Mouse (Mus musculus): ENCODE data around the gene Tesk1.

Gene Tesk1

DNA sequence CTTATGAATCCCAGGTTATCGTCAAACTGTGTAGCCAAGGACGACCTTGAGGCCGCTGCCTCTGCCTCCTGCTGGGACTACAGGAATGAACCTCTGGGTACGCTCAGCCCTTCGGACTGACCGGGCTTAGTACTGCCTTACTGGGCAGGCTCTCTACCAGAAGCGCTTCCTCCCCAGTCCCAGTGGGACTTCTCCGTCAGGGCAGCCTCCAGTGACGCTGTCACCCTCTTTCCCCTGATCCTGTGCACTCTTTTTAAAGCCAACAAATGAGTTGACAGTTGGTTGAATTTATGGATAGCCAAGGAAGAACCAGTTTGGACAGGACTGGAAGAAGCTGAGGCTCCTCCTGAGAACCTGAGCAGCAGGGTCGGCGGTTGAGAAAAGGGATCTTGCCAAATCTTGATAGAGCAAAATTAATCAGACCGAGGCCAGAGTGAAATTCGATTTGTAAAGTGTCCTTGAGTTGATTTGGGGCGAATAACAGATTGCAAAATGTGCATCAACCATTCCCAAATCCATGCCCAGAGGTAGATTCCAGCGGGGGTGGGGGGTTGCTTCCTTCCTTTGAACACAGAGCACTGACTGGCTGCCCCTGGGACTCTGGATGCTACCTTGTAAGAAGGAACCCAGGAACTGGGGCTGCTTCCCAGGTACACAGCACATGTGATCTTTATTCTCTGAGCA is 22.6 kb upstream of the Tesk1 start:
- DNase-seq (ENCODE audit: low spot score in 2 of 2), result no peak

DNA sequence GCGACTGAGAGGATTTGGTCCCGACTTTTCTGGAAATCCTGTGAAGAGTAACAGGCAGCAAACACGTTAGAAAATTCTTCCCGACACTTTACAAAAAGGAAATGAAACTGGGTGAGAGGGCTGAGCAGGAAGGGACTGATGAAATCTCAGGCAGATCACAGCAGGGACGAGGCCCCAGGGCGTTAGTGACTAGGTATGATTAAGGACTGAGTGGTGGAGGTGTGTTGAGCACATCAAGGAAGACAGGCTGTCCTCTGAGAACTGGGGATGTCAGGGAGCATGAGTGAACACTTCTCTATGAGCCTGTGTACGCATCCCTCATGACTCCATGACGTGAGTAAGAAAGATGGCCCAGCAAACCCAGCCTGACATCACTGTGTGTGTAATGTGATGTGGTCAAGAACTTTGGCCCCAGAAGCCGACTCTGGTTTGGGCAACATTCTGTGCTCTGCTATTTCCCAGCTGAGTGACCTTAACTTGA is 21.9 kb upstream of the Tesk1 start:
- no peak for DNase-seq (ENCODE audit: low spot score in 2 of 2)

DNA sequence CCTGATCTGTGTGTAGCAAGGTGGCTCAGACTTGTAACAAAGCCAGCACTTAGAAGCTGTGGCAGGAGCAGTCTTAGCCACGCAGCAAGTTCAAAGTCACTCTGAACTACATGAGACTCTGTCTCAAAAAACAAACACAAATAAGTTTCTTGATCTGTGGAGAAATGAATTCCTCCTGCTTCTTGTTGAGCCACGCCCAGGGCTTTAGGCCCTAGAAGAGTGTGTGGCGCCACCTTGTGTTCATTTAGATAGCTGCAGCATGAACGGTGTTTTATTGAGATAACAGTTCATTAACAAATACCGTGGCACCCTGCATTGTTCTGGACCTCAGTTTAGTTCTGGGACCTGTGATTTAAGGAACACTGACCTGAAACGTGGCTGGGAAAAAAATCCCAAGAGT is 21.4 kb upstream of the Tesk1 start:
- DNase-seq (ENCODE audit: low spot score in 2 of 2), result peak; percentile 59 to 62

DNA sequence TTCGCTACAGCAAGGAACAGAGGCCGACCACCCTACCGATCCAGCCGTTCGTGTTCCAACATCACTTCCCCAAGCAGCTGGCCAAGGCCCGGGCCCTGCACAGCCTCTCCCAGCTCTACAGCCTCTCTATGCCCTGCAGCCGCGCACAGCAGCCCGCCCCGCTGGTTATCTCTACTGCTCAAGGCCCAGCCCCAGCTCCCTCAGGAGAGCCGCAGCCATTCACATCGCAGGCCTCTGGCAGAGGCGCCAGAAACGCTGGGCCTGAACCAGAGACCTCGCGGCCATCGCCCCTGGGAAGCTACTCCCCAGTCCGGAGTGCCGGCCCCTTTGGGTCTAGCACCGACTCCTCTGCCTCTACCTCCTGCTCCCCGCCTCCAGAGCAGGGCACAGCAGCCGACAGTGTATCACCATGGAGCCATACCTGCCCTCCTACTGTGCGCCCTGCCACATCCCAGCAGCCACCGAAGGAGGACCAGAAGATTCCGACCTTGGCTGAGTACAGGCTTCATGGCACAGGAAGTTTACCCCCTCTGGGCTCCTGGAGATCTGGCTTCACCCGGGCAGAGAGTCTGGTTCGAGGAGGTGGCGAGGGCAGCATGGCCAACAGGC is 20.0 kb upstream of the Tesk1 start:
- DNase-seq (ENCODE audit: low spot score in 2 of 2), result no peak

DNA sequence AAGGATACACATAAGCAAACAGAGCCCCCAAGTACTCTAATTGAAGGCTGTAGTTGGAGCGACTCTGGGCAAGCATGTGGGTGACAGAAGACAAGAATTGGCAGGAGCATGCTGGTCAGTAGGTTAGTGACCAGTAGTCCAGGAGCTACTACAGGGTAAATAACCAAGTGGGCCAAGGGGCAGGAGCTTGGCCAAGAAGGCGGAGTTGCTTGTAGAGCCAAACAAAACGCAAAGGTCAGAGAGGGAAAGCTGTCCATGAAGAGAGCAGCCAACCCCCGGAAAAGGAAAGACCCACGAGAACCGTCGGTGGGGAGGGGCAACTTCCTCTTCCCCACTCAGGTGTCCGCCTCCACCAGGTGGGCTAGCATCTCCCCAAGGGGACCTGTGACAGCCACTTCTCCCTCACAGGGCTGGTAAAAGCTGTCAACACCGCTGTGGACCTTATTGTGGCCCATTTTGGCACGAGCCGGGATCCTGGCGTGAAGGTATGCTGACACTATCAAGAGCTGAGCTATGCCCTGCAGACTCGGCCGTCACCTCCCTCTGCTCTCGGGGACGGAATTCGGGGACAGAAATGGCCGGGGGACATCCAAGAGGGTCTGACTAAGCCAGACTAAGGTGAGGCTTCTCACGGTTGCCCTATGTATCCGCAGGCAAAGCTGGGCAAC is 18.3 kb upstream of the Tesk1 start:
- no peak for DNase-seq (ENCODE audit: low spot score in 2 of 2)

DNA sequence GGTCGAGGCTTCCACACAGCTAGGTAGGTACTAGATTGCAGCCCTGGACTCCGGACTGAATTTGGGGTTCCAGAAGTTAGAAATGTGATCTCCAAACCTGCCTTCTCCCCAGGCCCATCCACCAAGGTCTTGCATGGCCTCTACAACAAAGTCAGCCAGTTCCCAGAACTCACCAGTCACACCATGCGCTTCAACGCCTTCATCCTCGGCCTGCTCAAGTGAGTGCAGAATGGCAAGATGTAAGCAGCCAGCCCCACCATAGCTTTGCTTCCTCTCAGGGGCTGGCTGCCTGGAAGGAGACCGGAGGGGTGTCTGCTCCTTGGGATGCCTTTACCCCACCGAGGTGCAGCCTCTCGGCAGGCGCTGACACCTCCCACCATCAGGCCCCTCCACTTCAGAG is 17.7 kb upstream of the Tesk1 start:
- DNase-seq (ENCODE audit: low spot score in 2 of 2), result no peak

DNA sequence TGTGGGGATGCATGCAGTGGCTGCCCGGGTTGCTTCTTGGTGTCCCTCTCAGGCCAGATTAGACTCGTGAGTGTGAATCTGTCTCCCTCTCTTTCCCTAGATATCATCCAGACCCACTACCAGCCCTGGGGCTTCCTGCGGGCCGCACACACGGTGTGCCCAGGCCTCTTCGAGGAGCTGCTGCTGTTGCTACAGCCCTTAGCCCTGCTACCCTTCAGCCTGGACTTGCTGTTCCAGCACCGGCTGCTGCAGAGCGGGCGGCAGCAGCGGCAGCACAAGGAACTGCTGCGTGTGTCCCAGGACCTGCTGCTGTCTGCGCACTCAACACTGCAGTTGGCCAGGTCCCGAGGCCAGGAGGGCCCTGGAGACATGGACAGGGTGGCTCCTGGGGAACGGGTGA is 16.5 kb upstream of the Tesk1 start:
- no peak for DNase-seq (ENCODE audit: low spot score in 2 of 2)

DNA sequence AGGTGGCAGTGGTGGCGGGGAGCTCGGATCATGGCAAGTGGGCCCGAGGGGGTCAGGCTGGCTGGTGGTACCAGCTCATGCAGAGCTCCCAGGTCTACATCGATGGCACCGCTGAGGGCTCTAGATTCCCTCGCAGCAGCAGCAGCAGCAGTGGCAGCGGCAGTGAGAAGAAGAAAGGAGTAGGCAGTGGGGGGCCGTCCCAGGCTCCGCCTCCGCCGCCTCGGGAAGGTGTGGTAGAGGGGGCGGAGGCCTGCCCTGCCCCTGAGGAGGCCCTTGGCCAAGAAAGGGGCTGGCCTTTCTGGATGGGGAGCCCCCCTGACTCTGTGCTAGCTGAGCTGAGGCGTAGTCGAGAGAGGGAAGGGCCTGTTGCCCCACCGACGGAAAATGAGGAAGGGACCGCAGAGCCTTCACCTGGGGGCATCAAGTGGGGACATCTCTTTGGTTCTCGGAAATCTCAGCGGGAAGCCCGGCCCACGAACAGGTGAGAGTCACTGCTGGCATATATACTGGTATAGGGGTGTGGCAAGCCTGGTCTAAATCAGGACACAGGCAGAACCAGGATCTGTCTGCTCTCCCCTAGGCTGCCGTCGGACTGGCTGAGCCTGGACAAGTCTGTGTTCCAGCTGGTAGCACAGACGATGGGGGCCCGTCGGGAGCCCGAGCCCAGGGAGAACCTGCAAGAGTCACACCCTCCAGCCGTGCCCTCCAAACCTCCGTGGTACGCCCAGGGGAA is 15.9 kb upstream of the Tesk1 start:
- no peak for DNase-seq (ENCODE audit: low spot score in 2 of 2)

DNA sequence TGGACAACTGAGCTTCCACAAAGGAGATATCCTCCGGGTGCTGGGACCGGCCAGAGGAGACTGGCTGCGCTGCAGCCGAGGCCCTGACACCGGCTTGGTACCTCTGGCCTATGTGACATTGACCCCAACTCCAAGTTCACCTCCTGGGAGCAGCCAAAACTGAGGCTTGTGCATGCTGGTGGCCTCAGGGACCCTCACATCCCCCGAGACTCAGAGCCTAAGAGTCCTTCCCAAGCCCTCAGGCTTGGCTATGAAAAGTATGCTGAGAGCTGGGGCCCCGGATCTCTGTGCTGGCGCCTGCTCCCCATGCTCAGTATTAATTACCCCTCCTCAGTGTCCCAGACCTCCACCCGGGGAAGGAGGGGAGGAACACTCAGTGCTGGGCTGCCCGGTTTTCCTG is 15.3 kb upstream of the Tesk1 start:
- DNase-seq (ENCODE audit: low spot score in 2 of 2), result no peak

DNA sequence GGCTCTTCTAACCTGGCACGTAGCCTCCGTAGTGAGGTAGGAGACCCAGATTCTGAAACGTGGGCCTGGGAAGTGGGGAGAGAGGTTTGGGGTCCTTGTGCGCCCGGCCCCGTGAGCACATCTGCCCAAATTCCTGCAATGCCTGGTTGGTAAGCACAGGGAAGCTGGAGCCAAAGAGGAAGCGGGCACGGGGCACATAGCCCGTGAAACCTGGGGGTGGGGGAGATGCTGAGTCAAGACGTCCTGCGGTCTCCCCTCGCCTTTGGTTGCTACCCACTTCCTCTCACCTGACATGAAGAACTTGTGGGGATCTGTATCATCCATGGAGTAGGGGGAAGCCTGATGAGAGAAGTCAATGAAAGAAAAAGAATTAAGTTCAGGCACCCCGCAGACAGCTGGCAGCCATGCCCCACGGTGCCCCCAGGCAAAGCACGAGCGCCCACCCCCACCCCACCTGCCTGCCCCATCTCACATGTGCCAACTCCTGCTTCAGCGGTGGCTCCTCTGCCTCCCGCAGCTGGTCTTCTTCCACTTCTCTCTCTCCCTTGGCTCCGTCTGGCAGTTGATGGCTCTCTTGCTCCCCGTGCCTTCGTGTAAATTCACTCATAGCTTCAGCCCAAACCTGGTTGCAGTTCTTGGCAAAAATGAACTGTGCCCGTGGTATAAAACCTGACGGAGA is 14.1 kb upstream of the Tesk1 start:
- no peak for DNase-seq (ENCODE audit: low spot score in 2 of 2)

DNA sequence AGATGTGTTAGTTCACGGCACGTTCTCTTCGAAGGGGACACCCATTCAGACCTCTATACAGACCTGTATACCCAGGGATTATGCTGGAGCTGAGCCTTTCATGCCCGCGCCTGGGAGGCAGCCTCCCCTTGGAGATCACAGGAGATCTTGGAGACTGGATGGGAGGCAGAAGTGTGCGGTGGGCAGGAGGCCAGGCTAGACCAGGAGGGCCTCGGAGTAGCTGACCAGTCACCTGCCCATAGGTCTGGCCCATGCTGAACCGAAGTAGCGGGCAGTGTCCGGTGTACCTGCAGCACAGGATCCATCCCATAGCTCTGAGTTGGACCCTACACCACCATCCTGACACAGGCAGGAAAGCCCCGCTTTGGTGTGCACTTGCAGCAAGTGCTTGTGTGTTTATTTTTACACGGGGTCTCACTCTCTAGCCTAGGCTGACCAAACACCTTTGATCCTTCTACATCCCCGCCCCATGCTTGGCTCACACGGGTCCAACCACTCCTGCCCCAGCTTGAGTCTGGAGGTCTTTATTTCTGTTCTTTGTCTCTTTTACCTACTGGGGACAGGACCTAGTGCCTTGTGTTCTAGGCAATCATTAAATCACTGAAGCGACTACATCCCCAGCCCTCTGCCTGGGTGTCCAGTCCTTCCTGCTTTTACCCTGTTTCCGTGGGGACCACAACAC is 13.4 kb upstream of the Tesk1 start:
- no peak for DNase-seq (ENCODE audit: low spot score in 2 of 2)

DNA sequence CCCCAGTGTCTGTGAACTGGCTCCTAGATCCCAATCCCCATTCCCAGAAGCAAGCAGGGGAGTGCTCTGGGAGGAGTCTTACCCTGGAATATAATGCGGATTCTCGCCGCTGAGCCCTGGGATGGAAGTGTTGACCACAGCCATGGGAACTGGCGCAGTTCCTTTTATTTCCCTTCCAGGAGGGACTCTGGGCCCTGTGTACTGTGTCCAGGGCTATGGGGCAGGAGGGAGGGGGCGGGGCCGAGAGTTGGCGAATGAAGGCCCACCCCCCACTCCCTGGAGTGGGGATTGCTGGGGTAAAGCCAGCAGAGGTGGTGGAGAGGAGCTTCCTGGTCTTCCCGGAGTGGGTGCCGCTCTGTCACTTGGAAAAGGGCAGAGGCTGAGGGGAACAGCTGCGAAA is 12.8 kb upstream of the Tesk1 start, which contains the start of gene Fam166b:
Gene Fam166b (minus strand): TSS at position 189 of the 400 bp plus-strand sequence.
- no peak for DNase-seq (ENCODE audit: low spot score in 2 of 2)

DNA sequence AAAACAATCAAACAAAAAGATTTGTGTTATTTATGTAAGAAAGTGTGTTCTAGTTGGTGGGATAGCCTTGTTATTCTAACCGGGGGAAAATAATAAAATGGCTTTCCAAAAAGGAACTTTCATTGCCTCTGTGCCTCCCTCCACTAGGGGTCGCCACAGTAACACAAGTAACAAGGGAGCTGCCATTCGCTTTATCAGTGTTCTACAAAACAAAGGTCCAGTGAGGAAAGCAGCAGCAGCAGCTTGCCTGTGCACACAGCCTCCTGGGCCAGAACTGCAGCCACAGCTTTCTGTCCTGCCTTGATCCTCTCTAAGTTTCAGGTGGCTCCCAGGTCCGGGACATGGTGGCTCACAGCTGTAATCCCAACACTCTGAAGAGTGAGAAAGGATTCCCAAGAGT is 10.0 kb upstream of the Tesk1 start:
- DNase-seq (ENCODE audit: low spot score in 2 of 2), result peak in 1 of 2 experiments; percentile 62

DNA sequence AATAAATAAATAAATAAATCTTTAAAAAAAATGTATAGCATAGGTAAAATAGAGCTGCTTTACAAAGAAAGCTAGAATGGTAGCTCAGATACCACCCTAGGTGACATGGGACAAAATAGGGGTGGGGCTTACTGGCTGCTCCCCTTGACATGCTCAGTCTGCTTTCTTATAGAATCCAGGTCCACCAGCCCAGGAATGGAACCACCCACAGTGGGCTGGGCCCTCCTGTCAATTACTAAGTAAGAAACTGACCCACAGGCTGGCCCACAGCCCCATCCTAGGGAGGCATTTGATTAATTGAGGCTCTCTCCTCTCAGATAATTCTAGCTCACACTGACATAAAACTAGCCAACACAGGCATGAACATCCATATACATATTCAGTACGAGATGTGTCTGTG is 8.9 kb upstream of the Tesk1 start:
- no peak for DNase-seq (ENCODE audit: low spot score in 2 of 2)

DNA sequence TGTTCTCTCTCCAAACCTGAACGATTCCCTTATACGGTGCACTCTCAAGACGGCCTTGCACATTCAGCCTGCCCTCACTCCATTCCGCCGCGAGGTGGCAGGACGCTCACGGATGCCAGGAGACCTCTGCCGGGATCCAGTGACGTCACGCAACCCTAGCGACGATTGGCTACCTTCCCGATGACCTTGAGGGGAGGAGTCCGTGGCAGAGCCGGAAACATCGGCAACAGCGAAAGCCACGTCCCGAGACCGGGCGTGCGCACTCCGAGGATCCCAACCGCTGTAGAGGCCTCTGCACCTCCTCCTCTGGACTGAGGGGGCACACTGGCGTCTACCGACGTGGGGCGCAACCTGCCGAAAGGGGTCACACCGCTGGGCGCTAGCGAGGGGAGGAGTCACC is 305 bp downstream of the Tesk1 start:
- peak; percentile 95 to 99 for DNase-seq (ENCODE audit: low spot score in 2 of 2)

DNA sequence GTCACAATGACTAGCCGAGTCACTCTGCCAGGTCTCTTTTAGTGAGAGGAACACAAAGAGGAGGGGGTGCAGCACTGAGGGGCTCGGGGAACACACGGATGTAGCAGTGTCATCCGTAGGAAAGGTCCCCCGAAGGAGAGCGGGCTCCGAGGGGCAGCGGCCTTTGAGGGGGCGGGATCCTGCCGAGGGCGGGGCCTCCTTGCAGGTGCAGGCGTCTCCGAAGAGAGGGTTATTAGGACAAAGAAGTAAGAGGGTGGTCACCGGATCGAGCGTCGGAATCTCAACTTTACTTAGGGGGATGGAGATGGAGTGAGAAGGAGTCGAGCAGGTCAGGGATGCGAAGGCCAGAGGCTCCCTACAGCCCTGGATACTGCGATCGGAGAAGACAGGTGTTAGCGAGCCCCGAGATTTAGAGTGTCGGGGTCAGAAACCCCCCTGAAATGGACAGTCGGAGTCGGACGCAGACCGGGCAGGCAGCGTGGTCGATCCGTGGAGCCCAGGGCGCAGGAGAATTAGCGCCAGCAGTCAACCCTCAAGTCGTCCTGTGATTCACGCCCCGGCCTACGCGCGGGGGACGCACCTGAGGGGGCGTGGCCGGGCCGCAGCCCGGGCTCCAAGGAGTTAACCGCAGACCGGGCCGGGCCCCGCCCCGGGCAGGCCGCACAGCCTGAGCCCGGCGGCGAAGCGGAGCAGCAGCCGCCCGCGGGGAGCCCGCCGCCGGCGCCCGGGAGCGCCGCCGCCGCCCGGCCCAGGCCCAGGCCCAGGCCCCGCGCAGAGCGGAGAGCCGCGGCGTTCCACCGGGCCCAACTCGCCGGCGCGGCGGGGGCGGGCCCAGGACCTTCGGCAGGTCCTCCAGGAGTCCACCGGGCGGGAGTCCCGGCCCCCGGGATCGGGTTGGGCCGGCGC is 970 bp downstream of the Tesk1 start:
- peak; percentile 55 to 77 for DNase-seq (ENCODE audit: low spot score in 2 of 2)

DNA sequence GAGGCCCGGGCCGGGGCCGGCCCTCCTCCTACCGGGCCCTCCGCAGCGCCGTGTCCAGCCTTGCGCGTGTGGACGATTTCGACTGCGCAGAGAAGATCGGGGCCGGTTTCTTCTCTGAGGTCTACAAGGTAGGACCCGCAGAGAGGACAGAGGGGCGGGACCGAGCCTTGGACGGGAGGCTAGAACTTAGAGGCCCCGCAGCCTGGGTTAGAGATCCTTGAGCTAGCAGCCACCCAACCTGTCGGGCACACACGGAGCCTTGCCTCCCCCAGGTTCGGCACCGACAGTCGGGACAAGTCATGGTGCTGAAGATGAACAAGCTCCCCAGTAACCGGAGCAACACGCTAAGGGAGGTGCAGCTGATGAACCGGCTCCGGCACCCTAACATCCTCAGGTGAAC is 1.8 kb downstream of the Tesk1 start:
- DNase-seq (ENCODE audit: low spot score in 2 of 2), result peak in 1 of 2 experiments; percentile 50

DNA sequence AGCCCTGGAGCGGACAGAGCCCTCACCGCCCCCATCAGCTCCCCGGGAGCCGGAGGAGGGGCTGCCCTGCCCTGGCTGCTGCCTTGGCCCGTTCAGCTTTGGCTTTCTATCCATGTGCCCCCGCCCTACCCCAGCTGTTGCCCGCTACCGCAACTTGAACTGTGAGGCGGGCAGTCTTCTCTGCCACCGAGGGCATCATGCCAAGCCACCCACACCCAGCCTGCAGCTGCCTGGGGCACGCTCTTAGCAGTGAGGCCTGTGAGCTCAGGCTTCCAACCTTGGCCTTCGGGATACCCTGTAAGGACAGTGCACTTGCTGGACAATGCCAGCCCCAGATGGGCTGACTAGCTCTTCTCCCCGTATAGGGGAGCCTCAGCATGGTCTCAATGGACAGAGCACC is 5.5 kb downstream of the Tesk1 start:
- no peak for DNase-seq (ENCODE audit: low spot score in 2 of 2)

DNA sequence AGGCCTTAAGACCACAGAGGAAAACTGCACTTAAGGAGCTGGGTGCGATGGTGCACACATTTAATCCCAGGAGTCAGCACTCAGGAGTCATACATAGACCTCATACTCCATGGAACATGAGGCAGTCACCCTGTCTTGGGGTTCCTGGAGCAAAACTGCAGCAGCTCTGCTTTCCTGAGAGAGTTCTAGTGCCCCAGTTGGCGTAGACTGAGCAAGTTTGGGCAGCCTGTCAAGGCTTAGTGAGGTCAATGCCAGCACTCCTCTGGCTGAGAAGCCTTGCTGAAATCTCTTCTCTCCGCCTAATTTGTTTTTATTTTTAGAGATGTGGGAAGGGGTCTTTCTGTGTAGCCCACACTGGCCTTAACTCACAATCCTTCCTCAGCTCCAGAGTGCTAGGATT is 6.8 kb downstream of the Tesk1 start:
- DNase-seq (ENCODE audit: low spot score in 2 of 2), result no peak

DNA sequence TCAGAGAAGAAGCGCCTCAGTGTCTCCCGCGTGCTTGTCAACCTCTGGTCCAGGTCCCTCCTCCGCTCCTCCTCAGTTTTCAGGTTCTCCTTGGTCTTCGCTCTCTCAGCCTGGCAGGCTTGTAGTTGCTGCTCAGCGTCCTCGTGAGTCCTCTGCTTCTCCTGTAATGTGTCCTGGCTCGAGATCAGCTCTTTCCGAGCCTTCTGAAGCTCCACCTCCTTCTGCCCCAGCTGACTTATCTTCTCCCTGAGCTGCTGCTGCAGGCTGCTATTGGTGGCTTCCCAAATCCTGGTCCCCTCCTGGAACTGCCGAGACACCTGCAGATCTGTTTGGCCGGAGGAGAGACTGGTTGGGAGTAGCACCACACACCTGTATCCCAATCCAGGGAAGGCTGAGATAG is 10.6 kb downstream of the Tesk1 start:
- no peak for DNase-seq (ENCODE audit: low spot score in 2 of 2)
